Mouse (Mus musculus): Measurements from ENCODE around the gene Hivep3. TPM values are rescaled to one million over a fixed set of nuclear protein-coding genes. Genes with fewer than 3 reads are reported as not detected.

Hivep3 gene
- total and polyA plus RNA-seq, 3 experiments = 14.4 to 32.3 (median 21.2) TPM

GRCm38 (mm10) chr4:120150345-120150920 lies 416.8 kb downstream of the Hivep3 start:
- dilution Hi-C loops (cut with MboI; ENCODE audit: extremely low pct_ligation_motif_present, extremely low pct_unique_long_range_greater_than_20kb, low sequenced_read_pairs) = no loop called here
- Histone ChIP-seq H3K36me3 (replicated peaks in 1 of 2; ENCODE audit: control insufficient read depth in 1 of 2, insufficient read depth in 1 of 2, low read length in 1 of 2) (no peaks in the 10 kb centered on the region), H3K27me3 (replicated peaks) (peaks cover 33% of the 10 kb centered on the region), H3K4me2 (ENCODE audit: insufficient read depth, low read depth, poor library complexity, severe bottlenecking) (no peak overlapping the region), H3K27ac (ENCODE audit: insufficient read depth, low read depth) (no peak overlapping the region), H3K4me3 (replicated peaks in 1 of 3; ENCODE audit: low read depth in 2 of 3, low read length in 2 of 3, poor library complexity in 1 of 3) (no peak overlapping the region), H3K79me2 (replicated peaks; ENCODE audit: control insufficient read depth, extremely low read depth, insufficient read depth, poor library complexity, severe bottlenecking) (no peaks in the 10 kb centered on the region), H3K4me1 (ENCODE audit: control insufficient read depth in 1 of 2, insufficient read depth in 2 of 2) (peaks cover 0 to 4% of the 10 kb centered on the region in 2 experiments; a peak in 1 of 4 replicates), H3K9me3 (replicated peaks; ENCODE audit: low read length) (no peaks in the 10 kb centered on the region), H3K9ac (ENCODE audit: insufficient read depth, low read depth) (no peak overlapping the region)
- in situ Hi-C loops (cut with MboI; ENCODE audit: low pct_ligation_motif_present, low pct_unique_long_range_greater_than_20kb, low sequenced_read_pairs) = no loop called here
- no peak for DNase-seq (ENCODE audit: extremely low read depth)
- TF ChIP-seq E2F4 (IDR thresholded peaks at IDR 0.05; ENCODE audit: insufficient replicate concordance, low read depth, low read length) (no peak), PAX5 (IDR thresholded peaks at IDR 0.05; ENCODE audit: low read length) (no peak), EP300 (IDR thresholded peaks at IDR 0.05; ENCODE audit: low read length) (no peak), CTCF (conservative IDR thresholded peaks at IDR 0.05 in 1 of 2, IDR thresholded peaks at IDR 0.05 in 1 of 2; ENCODE audit: low read depth in 2 of 2, low read length in 2 of 2) (no peak), POLR2AphosphoS2 (IDR thresholded peaks at IDR 0.05; ENCODE audit: low read depth, low read length) (no peak), ELF1 (IDR thresholded peaks at IDR 0.05; ENCODE audit: low read depth, low read length) (no peak), KAT2A (IDR thresholded peaks at IDR 0.05; ENCODE audit: insufficient replicate concordance, low read length) (no peak), MEF2A (IDR thresholded peaks at IDR 0.05; ENCODE audit: borderline replicate concordance, low read depth, low read length) (no peak), MAZ (IDR thresholded peaks at IDR 0.05; ENCODE audit: low read depth, low read length) (no peak), USF1 (IDR thresholded peaks at IDR 0.05; ENCODE audit: low read depth, low read length) (no peak), IRF4 (IDR thresholded peaks at IDR 0.05; ENCODE audit: low read depth, low read length) (no peak), JUND (conservative IDR thresholded peaks at IDR 0.05; ENCODE audit: low read depth, low read length) (no peak), MAFK (IDR thresholded peaks at IDR 0.05; ENCODE audit: insufficient replicate concordance, low read length) (no peak), SIN3A (IDR thresholded peaks at IDR 0.05; ENCODE audit: low read length) (no peak), MYC (IDR thresholded peaks at IDR 0.05; ENCODE audit: low read depth, low read length) (no peak), HCFC1 (IDR thresholded peaks at IDR 0.05; ENCODE audit: low read depth, low read length) (no peak), BHLHE40 (IDR thresholded peaks at IDR 0.05; ENCODE audit: low read depth, low read length) (no peak)

- in situ Hi-C loops (cut with MboI; ENCODE audit: low pct_ligation_motif_present, low pct_unique_long_range_greater_than_20kb, low sequenced_read_pairs) (no loop called here), dilution Hi-C loops (cut with MboI; ENCODE audit: extremely low pct_ligation_motif_present, extremely low pct_unique_long_range_greater_than_20kb, low sequenced_read_pairs) (no loop called here)
- H3K27ac ChIP-seq (ENCODE audit: insufficient read depth, low read depth) = no peak overlapping the region
- H3K4me3 ChIP-seq (replicated peaks in 1 of 3; ENCODE audit: low read depth in 2 of 3, low read length in 2 of 3, poor library complexity in 1 of 3) = no peak overlapping the region
- peaks cover 34% of the 10 kb centered on the region for H3K27me3 ChIP-seq (replicated peaks)
- H3K9me3 ChIP-seq (replicated peaks; ENCODE audit: low read length) = no peaks in the 10 kb centered on the region
- no peak overlapping the region for H3K4me2 ChIP-seq (ENCODE audit: insufficient read depth, low read depth, poor library complexity, severe bottlenecking)
- no peaks in the 10 kb centered on the region for H3K36me3 ChIP-seq (replicated peaks in 1 of 2; ENCODE audit: control insufficient read depth in 1 of 2, insufficient read depth in 1 of 2, low read length in 1 of 2)
- no peak for DNase-seq (ENCODE audit: extremely low read depth)
- H3K9ac ChIP-seq (ENCODE audit: insufficient read depth, low read depth) = no peak overlapping the region
- TF ChIP-seq JUN (IDR thresholded peaks at IDR 0.05; ENCODE audit: insufficient read depth, low read depth, low read length) (no peak), CTCF (conservative IDR thresholded peaks at IDR 0.05 in 1 of 2, IDR thresholded peaks at IDR 0.05 in 1 of 2; ENCODE audit: low read depth in 2 of 2, low read length in 2 of 2) (no peak), MAZ (IDR thresholded peaks at IDR 0.05; ENCODE audit: low read depth, low read length) (no peak), CHD2 (IDR thresholded peaks at IDR 0.05; ENCODE audit: low read length) (no peak), TBP (conservative IDR thresholded peaks at IDR 0.05; ENCODE audit: low read depth, low read length) (no peak)
- H3K79me2 ChIP-seq (replicated peaks; ENCODE audit: control insufficient read depth, extremely low read depth, insufficient read depth, poor library complexity, severe bottlenecking) = no peaks in the 10 kb centered on the region
- peaks cover 0 to 4% of the 10 kb centered on the region in 2 experiments; a peak in 1 of 4 replicates for H3K4me1 ChIP-seq (ENCODE audit: control insufficient read depth in 1 of 2, insufficient read depth in 2 of 2)
Measured at GRCm38 (mm10) chr4:120151906-120152305, 418.3 kb downstream of the Hivep3 start.
